Mouse (Mus musculus): ENCODE data around the gene Ggn. TPM values are rescaled to one million over a fixed set of nuclear protein-coding genes. Genes with fewer than 3 reads are reported as not detected.
"Not testable (repeated sequence)": the region's sequence is repeated elsewhere in the genome, so short reads cannot be mapped to it uniquely, and the experiment has no call there.

The Ggn gene
- polyA plus RNA-seq, 1 experiment from 2014 or later: 0.46 TPM

DNA sequence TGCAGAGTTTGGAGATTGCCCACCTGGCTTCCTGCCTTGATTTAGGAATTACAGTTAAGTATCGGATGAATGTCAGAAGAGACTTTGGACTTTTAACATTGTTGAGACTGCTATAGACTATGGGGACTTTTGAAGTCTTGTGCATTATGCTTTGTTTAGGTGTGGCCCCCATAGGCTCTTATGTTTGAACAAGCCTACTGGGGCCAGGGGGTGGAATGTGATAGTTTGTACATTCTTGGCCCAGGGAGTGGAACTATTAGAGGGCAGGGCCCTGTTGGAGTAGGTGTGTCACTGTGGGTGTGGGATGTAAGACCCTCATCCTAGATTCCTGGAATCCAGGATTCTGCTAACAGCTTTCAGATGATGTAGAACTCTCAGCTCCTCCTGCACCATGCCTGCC lies 24.2 kb downstream of the Ggn start:
- H3K27me3 ChIP-seq; H3K9ac ChIP-seq; H3K36me3 ChIP-seq; ATAC-seq (ENCODE audit: low FRiP score); H3K27ac ChIP-seq; H3K4me2 ChIP-seq (replicated peaks); H3K4me3 ChIP-seq; H3K9me3 ChIP-seq (replicated peaks); H3K4me1 ChIP-seq: not testable (repeated sequence)
- 96% methylated on average over 1 of the region's 1 CpGs for WGBS

DNA sequence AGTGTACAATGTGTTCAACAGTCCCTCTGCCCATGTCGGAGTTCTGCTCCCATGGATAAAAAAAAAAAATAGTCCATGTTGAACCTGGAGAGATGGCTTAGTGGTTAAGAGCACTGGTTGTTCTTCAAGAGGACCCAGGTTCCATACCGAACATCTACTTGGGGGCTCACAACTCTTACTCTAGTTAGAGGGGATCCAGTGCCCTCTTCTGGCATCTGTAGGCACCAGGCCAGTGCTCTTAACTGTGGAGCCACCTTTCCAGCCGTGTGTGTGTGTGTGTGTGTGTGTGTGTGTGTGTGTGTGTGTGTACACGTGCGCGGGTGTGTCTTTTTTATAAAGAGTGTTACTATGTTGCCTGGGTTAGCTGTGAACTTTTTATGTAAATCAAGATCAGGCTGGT lies 32.6 kb downstream of the Ggn start:
- Histone ChIP-seq H3K4me3 (no peak overlapping the region), H3K9me3 (replicated peaks) (no peaks in the 10 kb centered on the region), H3K4me1 (no peaks in the 10 kb centered on the region), H3K36me3 (no peaks in the 10 kb centered on the region), H3K27me3 (no peaks in the 10 kb centered on the region), H3K9ac (no peak overlapping the region), H3K27ac (no peak overlapping the region), H3K4me2 (replicated peaks) (no peak overlapping the region)
- ATAC-seq (ENCODE audit: low FRiP score): no peak
- 80% methylated on average over 6 of the region's 6 CpGs for WGBS

- ATAC-seq (ENCODE audit: low FRiP score); H3K36me3 ChIP-seq; H3K9ac ChIP-seq; H3K9me3 ChIP-seq (replicated peaks); H3K4me1 ChIP-seq; H3K27ac ChIP-seq: not testable (repeated sequence)
- H3K4me3 ChIP-seq: peak overlapping the region; percentile 32
- WGBS: 17% methylated on average over 13 of the region's 15 CpGs
- H3K27me3 ChIP-seq: peaks cover 17% of the 10 kb centered on the region
- peak overlapping the region; percentile 45 for H3K4me2 ChIP-seq (replicated peaks)
Observed at GRCm38 (mm10) chr7:29211013-29211412, 41.0 kb downstream of the Ggn start.

GRCm38 (mm10) chr7:29211415-29212198 lies 41.6 kb downstream of the Ggn start:
- Histone ChIP-seq H3K27me3 (peaks cover 17% of the 10 kb centered on the region), H3K9me3 (replicated peaks) (no peaks in the 10 kb centered on the region), H3K4me1 (0 out of 2 replicates have a peak, but pooled peaks cover 9% of the 10 kb centered on the region), H3K27ac (no peak overlapping the region), H3K36me3 (no peaks in the 10 kb centered on the region), H3K9ac (no peak overlapping the region), H3K4me3 (peak overlapping the region; percentile 32), H3K4me2 (replicated peaks) (peak overlapping the region; percentile 45)
- ATAC-seq (ENCODE audit: low FRiP score): no peak
- WGBS: 5% methylated on average over 34 of the region's 34 CpGs

DNA sequence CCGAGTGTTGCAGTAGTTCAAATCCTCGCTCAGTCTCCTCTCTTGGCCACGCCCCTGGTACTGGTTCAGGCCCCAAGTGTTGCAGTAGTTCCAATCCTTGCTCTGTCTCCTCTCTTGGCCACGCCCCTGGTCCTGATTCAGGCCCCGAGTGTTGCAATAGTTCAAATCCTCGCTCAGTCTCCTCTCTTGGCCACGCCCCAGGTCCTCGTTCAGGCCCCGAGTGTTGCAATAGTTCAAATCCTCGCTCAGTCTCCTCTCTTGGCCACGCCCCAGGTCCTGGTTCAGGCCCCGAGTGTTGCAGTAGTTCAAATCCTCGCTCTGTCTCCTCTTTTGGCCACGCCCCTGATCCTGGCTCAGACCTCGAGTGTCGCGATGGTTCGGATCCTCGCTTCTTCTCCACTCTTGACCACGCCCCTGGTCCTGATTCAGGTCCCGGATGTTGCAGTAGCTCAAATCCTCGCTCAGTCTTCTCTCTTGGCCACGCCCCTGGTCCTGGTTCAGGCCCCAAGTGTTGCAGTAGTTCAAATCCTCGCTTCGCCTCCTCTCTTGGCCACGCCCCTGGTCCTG lies 42.3 kb downstream of the Ggn start:
- Histone ChIP-seq H3K27ac (no peak overlapping the region), H3K36me3 (no peaks in the 10 kb centered on the region), H3K9me3 (replicated peaks) (no peaks in the 10 kb centered on the region), H3K4me1 (0 out of 2 replicates have a peak, but pooled peaks cover 9% of the 10 kb centered on the region), H3K4me2 (replicated peaks) (peak overlapping the region; percentile 54; the same call in 1 of the 2 replicates), H3K27me3 (peaks cover 17% of the 10 kb centered on the region), H3K9ac (no peak overlapping the region), H3K4me3 (0 out of 2 replicates have a peak overlapping the region, but pooled peaks have one; percentile 32)
- no peak for ATAC-seq (ENCODE audit: low FRiP score)
- 13% methylated on average over 26 of the region's 26 CpGs for WGBS

GRCm38 (mm10) chr7:29212775-29213560 lies 43.0 kb downstream of the Ggn start:
- peak; percentile 13; the same call in 1 of the 2 replicates for ATAC-seq (ENCODE audit: low FRiP score)
- H3K9ac ChIP-seq; H3K4me1 ChIP-seq; H3K36me3 ChIP-seq; H3K27ac ChIP-seq; H3K9me3 ChIP-seq (replicated peaks): not testable (repeated sequence)
- H3K4me3 ChIP-seq: peak overlapping the region; percentile 20; the same call in 1 of the 2 replicates
- H3K27me3 ChIP-seq: peaks cover 17% of the 10 kb centered on the region
- WGBS: 14% methylated on average over 40 of the region's 40 CpGs
- H3K4me2 ChIP-seq (replicated peaks): peak overlapping the region; percentile 54

GRCm38 (mm10) chr7:29213675-29214082 lies 43.7 kb downstream of the Ggn start, which contains the start of gene Catsperg1:
Gene Catsperg1 (minus strand): TSS chr7:29214035.
- peak within 1 kb of the TSS; percentile 20 for H3K4me3 ChIP-seq
- peak within 1 kb of the TSS; percentile 54 for H3K4me2 ChIP-seq (replicated peaks)
- peak; percentile 74 for ATAC-seq (ENCODE audit: low FRiP score)
- 5% methylated on average over 20 of the region's 20 CpGs for WGBS
- 0 out of 2 replicates have a peak, but pooled peaks cover 9% of the 10 kb centered on the region for H3K4me1 ChIP-seq
- H3K27me3 ChIP-seq: peaks cover 17% of the 10 kb centered on the region
- H3K9ac ChIP-seq: no peak within 1 kb of the TSS; the same call in 1 of the 2 replicates
- H3K27ac ChIP-seq: no peak within 1 kb of the TSS
- H3K36me3 ChIP-seq: no peaks in the 10 kb centered on the region
- no peaks in the 10 kb centered on the region for H3K9me3 ChIP-seq (replicated peaks)

DNA sequence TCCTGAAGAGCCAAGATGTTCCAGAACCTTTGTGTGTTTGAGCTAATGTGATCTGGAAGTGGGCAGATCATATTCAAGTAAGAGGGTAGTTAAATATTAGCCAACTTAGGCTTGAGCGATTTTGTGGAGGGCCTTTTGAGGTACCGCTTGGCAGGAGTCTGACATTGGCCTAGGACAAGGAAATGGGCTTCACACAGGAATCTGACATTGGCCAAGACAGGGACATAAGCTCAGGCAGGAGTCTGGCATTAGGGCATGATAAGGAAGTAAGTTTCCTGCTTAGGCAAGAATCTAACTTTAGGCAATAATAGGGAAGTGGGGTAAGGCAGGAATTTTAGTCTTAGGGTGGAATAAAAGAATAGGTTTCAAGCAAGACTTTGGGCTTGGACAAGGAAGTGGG lies 44.2 kb downstream of the Ggn start:
- H3K27me3 ChIP-seq: peaks cover 17% of the 10 kb centered on the region
- no peak overlapping the region for H3K9ac ChIP-seq
- peak; percentile 23; the same call in 1 of the 2 replicates for ATAC-seq (ENCODE audit: low FRiP score)
- no peak overlapping the region for H3K4me3 ChIP-seq
- no peaks in the 10 kb centered on the region for H3K36me3 ChIP-seq
- H3K27ac ChIP-seq: no peak overlapping the region
- WGBS: 61% methylated on average over 2 of the region's 2 CpGs
- 0 out of 2 replicates have a peak, but pooled peaks cover 9% of the 10 kb centered on the region for H3K4me1 ChIP-seq
- H3K9me3 ChIP-seq (replicated peaks): no peaks in the 10 kb centered on the region
- peak overlapping the region; percentile 54; the same call in 1 of the 2 replicates for H3K4me2 ChIP-seq (replicated peaks)

DNA sequence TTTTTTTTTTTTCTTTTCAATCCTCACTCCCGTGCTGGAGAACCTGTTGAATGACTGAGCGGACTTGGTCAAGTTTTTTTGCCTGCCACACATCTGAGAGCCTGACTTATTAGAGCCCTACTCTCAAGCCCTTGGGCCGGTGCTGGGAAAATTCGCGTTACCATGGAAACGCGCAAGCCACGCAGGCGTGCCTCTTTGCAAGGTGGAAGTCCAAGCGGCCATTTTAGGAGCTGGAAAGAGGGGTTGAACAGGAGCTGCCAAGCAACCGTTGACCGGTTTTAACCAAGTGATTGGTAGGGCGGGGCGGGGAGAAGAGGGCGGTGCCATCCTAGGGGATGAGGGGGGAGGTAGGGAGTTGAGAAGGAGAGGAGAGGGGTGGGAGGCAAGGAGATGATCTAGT lies 44.8 kb downstream of the Ggn start:
- ATAC-seq (ENCODE audit: low FRiP score): no peak
- 45% methylated on average over 15 of the region's 15 CpGs for WGBS
- Histone ChIP-seq H3K27me3 (peaks cover 17% of the 10 kb centered on the region), H3K4me1 (0 out of 2 replicates have a peak, but pooled peaks cover 9% of the 10 kb centered on the region), H3K9ac (no peak overlapping the region), H3K9me3 (replicated peaks) (peaks cover 6% of the 10 kb centered on the region; the same call in 1 of the 2 replicates), H3K4me2 (replicated peaks) (no peak overlapping the region), H3K4me3 (no peak overlapping the region), H3K27ac (no peak overlapping the region), H3K36me3 (no peaks in the 10 kb centered on the region)

Other genes starting within 250 kb of the Ggn start
- 194 and 200 TPM in 2 replicates for gene Actn4, start 207.9 kb upstream of the Ggn start, polyA plus RNA-seq (2016; fragmentation: Nextera tagmentation; extraction: Ambion mirVana)
- 298 and 331 TPM in 2 replicates for gene Eif3k, start 188.3 kb upstream of the Ggn start, polyA plus RNA-seq (2016; fragmentation: Nextera tagmentation; extraction: Ambion mirVana)
- 4.9 and 5.4 TPM in 2 replicates for gene Map4k1, start 188.2 kb upstream of the Ggn start, polyA plus RNA-seq (2016; fragmentation: Nextera tagmentation; extraction: Ambion mirVana)
- 5.2 and 5.7 TPM in 2 replicates for gene Ryr1, start 45.0 kb upstream of the Ggn start, polyA plus RNA-seq (2016; fragmentation: Nextera tagmentation; extraction: Ambion mirVana)
- 0.46 and 1.1 TPM in 2 replicates for gene Rasgrp4, start 35.4 kb upstream of the Ggn start, polyA plus RNA-seq (2016; fragmentation: Nextera tagmentation; extraction: Ambion mirVana)
- 20.0 and 21.7 TPM in 2 replicates for gene Fam98c, start 14.0 kb upstream of the Ggn start, polyA plus RNA-seq (2016; fragmentation: Nextera tagmentation; extraction: Ambion mirVana)
- 5.9 and 6.4 TPM in 2 replicates for gene Spred3, start 201 bp downstream of the Ggn start, polyA plus RNA-seq (2016; fragmentation: Nextera tagmentation; extraction: Ambion mirVana)
- 285 and 288 TPM in 2 replicates for gene Psmd8, start 10.5 kb downstream of the Ggn start, polyA plus RNA-seq (2016; fragmentation: Nextera tagmentation; extraction: Ambion mirVana)
- 0.72 and 1.0 TPM in 2 replicates for gene Catsperg1, start 43.8 kb downstream of the Ggn start, polyA plus RNA-seq (2016; fragmentation: Nextera tagmentation; extraction: Ambion mirVana)
- gene Kcnk6, start 62.3 kb downstream of the Ggn start, polyA plus RNA-seq (2016; fragmentation: Nextera tagmentation; extraction: Ambion mirVana): 1.2 and 1.6 TPM in 2 replicates
- gene Yif1b, start 68.1 kb downstream of the Ggn start, polyA plus RNA-seq (2016; fragmentation: Nextera tagmentation; extraction: Ambion mirVana): 81.9 and 83.4 TPM in 2 replicates
- 1.8 and 2.4 TPM in 2 replicates for gene 2200002D01Rik, start 78.3 kb downstream of the Ggn start, polyA plus RNA-seq (2016; fragmentation: Nextera tagmentation; extraction: Ambion mirVana)
- gene Spint2, start 111.7 kb downstream of the Ggn start, polyA plus RNA-seq (2016; fragmentation: Nextera tagmentation; extraction: Ambion mirVana): 42.6 and 63.3 TPM in 2 replicates
- 20.8 and 22.4 TPM in 2 replicates for gene Ppp1r14a, start 119.1 kb downstream of the Ggn start, polyA plus RNA-seq (2016; fragmentation: Nextera tagmentation; extraction: Ambion mirVana)
- 102 and 110 TPM in 2 replicates for gene Dpf1, start 133.7 kb downstream of the Ggn start, polyA plus RNA-seq (2016; fragmentation: Nextera tagmentation; extraction: Ambion mirVana)